In genomic region chr7:80499190-80499962, GRCm38 (mm10) we compare ENCODE assay signal across 12 mouse cellular contexts. TPM values are rescaled to one million over a fixed set of nuclear protein-coding genes. Genes with fewer than 3 reads are reported as not detected.
DNase-seq lines count a peak whose midpoint lies in the region; ATAC-seq and TF ChIP-seq lines count a peak whose summit lies in the region.
"Had no signal": no experiment of that assay in that cellular context is flagged by ENCODE, and none has a peak within 500 bp of the region (broad histone marks: within the 10 kb centered on the region; RNA-seq: fewer than 3 reads in every experiment).

No protein-coding gene starts in this region.

- 53% methylated on average over 9 of the region's 9 CpGs for WGBS in lung, postnatal 0 days
- WGBS in stomach, embryonic 15.5 days = 79% methylated on average over 9 of the region's 9 CpGs
- 87% methylated on average over 9 of the region's 9 CpGs for WGBS in midbrain, embryonic 16.5 days

- no peak for ATAC-seq in lung, postnatal 0 days
- ATAC-seq in erythroid progenitor cell, adult 5-6 weeks (replicated peaks; ENCODE audit: low FRiP score, poor library complexity, severe bottlenecking) = peak; percentile 96
- peak; percentile 35; the same call in 1 of the 2 replicates for ATAC-seq in stomach, embryonic 15.5 days (ENCODE audit: insufficient read depth, low FRiP score, low read depth)
- no peak for ATAC-seq in midbrain, embryonic 16.5 days

- no peak for TF ChIP-seq EP300 in lung, postnatal 0 days (IDR thresholded peaks at IDR 0.05)

- no peaks in the 10 kb centered on the region for H3K27me3 ChIP-seq in lung, postnatal 0 days (replicated peaks; ENCODE audit: insufficient read depth, low read length)
- H3K27me3 ChIP-seq in stomach, embryonic 15.5 days (replicated peaks) = no peaks in the 10 kb centered on the region
- no peaks in the 10 kb centered on the region for H3K27me3 ChIP-seq in midbrain, embryonic 16.5 days (ENCODE audit: control insufficient read depth, insufficient read depth, low read depth, low read length)

- no peak overlapping the region for H3K4me3 ChIP-seq in lung, postnatal 0 days (ENCODE audit: low read depth, low read length)
- no peak overlapping the region for H3K4me3 ChIP-seq in stomach, embryonic 15.5 days (replicated peaks)
- H3K4me3 ChIP-seq in midbrain, embryonic 16.5 days (ENCODE audit: low read depth, low read length) = no peak overlapping the region
- H3K4me3 ChIP-seq: erythroblast, embryonic 14.5 days; hindbrain, embryonic 10.5 days had no signal

- DNase-seq in lung, adult 18-20 months = peak; percentile 10 to 12
- no peak for DNase-seq in lung, postnatal 0 days (ENCODE audit: low spot score)
- peak; percentile 11 for DNase-seq in adrenal gland, adult 8-10 months
- no peak for DNase-seq in frontal cortex, postnatal 10 days (ENCODE audit: low spot score in 2 of 2)
- DNase-seq: cerebellum, postnatal 25 days; kidney, adult 9 months had no signal

- no peak overlapping the region for H3K9ac ChIP-seq in lung, postnatal 0 days (replicated peaks; ENCODE audit: low read depth)
- no peak overlapping the region for H3K9ac ChIP-seq in stomach, embryonic 15.5 days
- no peak overlapping the region for H3K9ac ChIP-seq in midbrain, embryonic 16.5 days (ENCODE audit: low read depth, low read length)

- H3K9me3 ChIP-seq in lung, postnatal 0 days (ENCODE audit: low read length) = no peaks in the 10 kb centered on the region
- H3K9me3 ChIP-seq in stomach, embryonic 15.5 days = no peaks in the 10 kb centered on the region
- no peaks in the 10 kb centered on the region for H3K9me3 ChIP-seq in midbrain, embryonic 16.5 days (replicated peaks; ENCODE audit: control insufficient read depth, low read length, poor library complexity, severe bottlenecking)
- H3K9me3 ChIP-seq: hindbrain, embryonic 10.5 days had no signal

- H3K4me1 ChIP-seq in lung, postnatal 0 days (ENCODE audit: insufficient read depth, low read depth, low read length) = peaks cover 6% of the 10 kb centered on the region; the same call in 1 of the 2 replicates
- H3K4me1 ChIP-seq in stomach, embryonic 15.5 days = no peaks in the 10 kb centered on the region
- no peaks in the 10 kb centered on the region for H3K4me1 ChIP-seq in midbrain, embryonic 16.5 days (ENCODE audit: control insufficient read depth, insufficient read depth, low read length)
- H3K4me1 ChIP-seq: hindbrain, embryonic 10.5 days had no signal

- H3K27ac ChIP-seq in lung, postnatal 0 days (ENCODE audit: low read length) = no peak overlapping the region
- H3K27ac ChIP-seq in stomach, embryonic 15.5 days = no peak overlapping the region
- no peak overlapping the region for H3K27ac ChIP-seq in midbrain, embryonic 16.5 days (ENCODE audit: low read length)
- H3K27ac ChIP-seq: hindbrain, embryonic 10.5 days had no signal

- H3K4me2 ChIP-seq in lung, postnatal 0 days (replicated peaks; ENCODE audit: low read depth, low read length) = no peak overlapping the region
- H3K4me2 ChIP-seq in stomach, embryonic 15.5 days = no peak overlapping the region
- no peak overlapping the region for H3K4me2 ChIP-seq in midbrain, embryonic 16.5 days (ENCODE audit: low read length)
- H3K4me2 ChIP-seq: midbrain, embryonic 11.5 days had no signal

- H3K36me3 ChIP-seq in lung, postnatal 0 days (ENCODE audit: insufficient read depth, low read length) = no peaks in the 10 kb centered on the region
- H3K36me3 ChIP-seq in stomach, embryonic 15.5 days = peaks cover 15% of the 10 kb centered on the region
- peaks cover 3% of the 10 kb centered on the region; the same call in 1 of the 2 replicates for H3K36me3 ChIP-seq in midbrain, embryonic 16.5 days (ENCODE audit: control insufficient read depth, insufficient read depth, low read length)

- TF ChIP-seq CTCF in lung, postnatal 0 days (IDR thresholded peaks at IDR 0.05) = no peak

RNA-seq across cellular contexts. Expression of gene Blm, which starts 35.5 kb away (rescaled TPM):
- 2.4 and 2.5 TPM in 2 replicates for polyA plus RNA-seq in lung, postnatal 0 days (2015; fragmentation: Nextera tagmentation; extraction: Ambion mirVana)
- total RNA-seq in adrenal gland, adult 8-10 months (2022) = 1 to 10 TPM; 1.7 to 8.6 (median 5.1) TPM
- total RNA-seq in erythroid progenitor cell, adult 5-6 weeks (2015; ENCODE audit: low replicate concordance) = 276 and 327 TPM in 2 replicates
- 196 and 224 TPM in 2 replicates for total RNA-seq in erythroid progenitor cell, adult 5-6 weeks (2017; ENCODE audit: low replicate concordance)
- polyA plus RNA-seq in stomach, embryonic 15.5 days (2015; fragmentation: Nextera tagmentation; extraction: Ambion mirVana) = 18.5 and 21.6 TPM in 2 replicates
- 6.8 and 8.7 TPM in 2 replicates for polyA plus RNA-seq in midbrain, embryonic 16.5 days (2015; fragmentation: Nextera tagmentation; extraction: Ambion mirVana)

Comparison
In these comparisons a context has a peak if more than half of its experiments do, and no peak if none do; other contexts are left out.
1. DNase-seq: peak in lung, adult 18-20 months (2 of 2) and adrenal gland, adult 8-10 months (single experiment); none in lung, postnatal 0 days (single experiment) and frontal cortex, postnatal 10 days (0 of 2).
2. ATAC-seq: peak in erythroid progenitor cell, adult 5-6 weeks (single experiment) and stomach, embryonic 15.5 days (single experiment); none in lung, postnatal 0 days (single experiment) and midbrain, embryonic 16.5 days (single experiment).